Mouse (Mus musculus) stomach, postnatal 0 days (tissue): ENCODE data around the gene Gnb4.

Source experiments
- CTCF ChIP-seq: IDR thresholded peaks from 2 replicates; pipeline ENCODE4 v1.5.1; 2016; ENCODE audit warnings: antibody characterized with exemption, low read depth, mild to moderate bottlenecking, moderate library complexity
- EP300 ChIP-seq: optimal IDR thresholded peaks from 2 replicates; pipeline ENCODE3; 2016; ENCODE audit warnings: antibody characterized with exemption

GRCm38 (mm10) chr3:32617053-32617642 lies 763 bp upstream of the Gnb4 start:
- TF ChIP-seq CTCF (no peak), EP300 (no peak)
